Mouse (Mus musculus): ENCODE results near the gene Csnk1g2. TPM values are rescaled to one million over a fixed set of nuclear protein-coding genes. Genes with fewer than 3 reads are reported as not detected.
A peak's percentile ranks its signal among the peaks of the same experiment; 100 is the strongest.

Gene Csnk1g2
- polyA plus RNA-seq, 1 experiment = 206 TPM

DNA sequence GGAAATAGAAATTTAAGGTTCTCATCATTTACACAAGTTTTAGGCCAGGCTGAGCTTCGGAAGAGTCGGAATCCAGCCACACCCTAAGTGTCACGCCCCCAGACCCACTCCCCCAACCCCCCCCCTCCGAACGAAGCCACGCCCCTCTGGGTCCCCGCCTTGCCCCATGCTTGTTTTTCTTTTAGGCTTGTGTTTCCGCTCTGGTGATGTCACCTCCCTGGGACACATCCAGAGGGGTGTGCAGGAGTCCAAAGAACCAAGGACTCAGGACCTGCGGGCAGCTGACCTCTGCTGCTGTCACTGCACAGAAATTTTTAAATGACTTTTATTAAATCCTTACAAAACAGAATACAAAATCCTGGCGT, 42.4 kb downstream of the Csnk1g2 start:
- 16% methylated on average over 10 of the region's 10 CpGs for WGBS
- DNase-seq (ENCODE audit: low read depth in 1 of 2, low spot score in 2 of 2) = no peak
- peaks cover 51% of the 10 kb centered on the region for H3K4me1 ChIP-seq (ENCODE audit: control insufficient read depth, insufficient read depth, insufficient read length)
- peaks cover 42% of the 10 kb centered on the region for H3K36me3 ChIP-seq (ENCODE audit: control insufficient read depth, insufficient read depth, low read length)
- H3K27ac ChIP-seq (ENCODE audit: insufficient read depth, low read length) = peak overlapping the region; percentile 78
- H3K4me3 ChIP-seq (ENCODE audit: extremely low read depth, insufficient read depth, insufficient read length) = no peak overlapping the region
- TF ChIP-seq CTCF (IDR thresholded peaks at IDR 0.05; ENCODE audit: extremely low read depth, insufficient read depth, insufficient read length, insufficient replicate concordance) = no peak
- no peak for TF ChIP-seq POLR2A (IDR thresholded peaks at IDR 0.05; ENCODE audit: low read depth, low read length)
- H3K27me3 ChIP-seq (ENCODE audit: control insufficient read depth, insufficient read depth, low read length) = no peaks in the 10 kb centered on the region

DNA sequence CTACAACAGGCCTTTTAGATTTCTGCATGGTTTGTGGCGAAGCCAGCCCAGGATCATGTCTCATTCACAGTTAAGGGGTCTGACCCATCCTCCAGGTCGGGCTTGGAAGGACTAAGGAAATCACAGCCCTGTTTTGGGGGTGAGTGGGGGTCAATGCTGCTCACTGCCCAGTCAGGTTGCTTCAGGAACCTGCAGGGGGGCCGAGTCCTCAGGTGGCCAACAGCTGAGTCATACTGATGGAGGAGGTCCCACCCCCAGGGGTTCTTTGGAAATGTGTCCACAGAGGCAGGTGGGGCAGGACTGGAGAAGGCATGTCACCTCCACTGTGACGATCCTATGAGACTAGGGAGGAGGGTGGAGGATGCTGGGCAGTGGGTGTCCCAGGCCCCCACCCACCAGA, 42.8 kb downstream of the Csnk1g2 start:
- peaks cover 55% of the 10 kb centered on the region for H3K4me1 ChIP-seq (ENCODE audit: control insufficient read depth, insufficient read depth, insufficient read length)
- WGBS = 56% methylated on average over 4 of the region's 4 CpGs
- H3K36me3 ChIP-seq (ENCODE audit: control insufficient read depth, insufficient read depth, low read length) = peaks cover 45% of the 10 kb centered on the region

DNA sequence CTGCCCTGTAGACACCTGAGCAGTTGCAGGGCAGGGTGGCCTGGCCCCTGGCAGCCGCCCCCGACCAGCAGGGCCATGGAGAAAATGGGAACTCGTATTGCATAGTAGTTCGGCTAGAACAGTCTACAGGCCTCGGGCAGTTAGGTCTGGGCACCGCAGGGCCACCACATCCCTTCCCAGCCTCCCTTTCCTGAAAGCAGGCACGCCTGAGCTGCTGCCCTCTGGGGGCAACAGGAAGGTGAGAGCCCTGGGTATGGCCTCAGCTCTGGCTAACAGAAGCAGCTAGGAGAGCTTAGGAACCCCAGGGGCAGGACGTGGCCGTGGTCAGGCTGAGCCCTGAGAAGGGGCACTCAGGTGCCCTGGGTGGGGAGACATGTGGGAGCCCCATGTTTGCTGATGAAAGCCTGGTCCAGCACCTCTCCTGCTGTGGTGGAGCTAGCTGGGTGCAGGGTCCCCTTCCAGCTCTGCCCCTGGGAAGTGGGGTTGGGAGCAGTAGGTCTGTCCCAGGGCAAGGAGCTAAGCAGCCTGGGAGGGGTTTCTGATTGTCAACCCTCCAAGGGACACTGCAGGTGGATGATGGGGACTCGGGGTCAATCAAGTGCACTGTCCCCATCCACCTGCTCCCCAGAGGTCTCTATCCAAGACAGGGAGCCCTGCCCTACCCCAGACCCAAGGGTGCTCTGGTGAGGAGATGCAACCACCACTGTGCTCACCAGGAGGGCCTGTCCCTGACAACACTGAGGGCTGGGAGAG, 43.5 kb downstream of the Csnk1g2 start:
- no peak for DNase-seq (ENCODE audit: low read depth in 1 of 2, low spot score in 2 of 2)
- H3K27ac ChIP-seq (ENCODE audit: insufficient read depth, low read length) = peak overlapping the region; percentile 17
- no peak overlapping the region for H3K4me3 ChIP-seq (ENCODE audit: extremely low read depth, insufficient read depth, insufficient read length)
- H3K36me3 ChIP-seq (ENCODE audit: control insufficient read depth, insufficient read depth, low read length) = peaks cover 51% of the 10 kb centered on the region
- WGBS = 45% methylated on average over 10 of the region's 10 CpGs
- H3K27me3 ChIP-seq (ENCODE audit: control insufficient read depth, insufficient read depth, low read length) = no peaks in the 10 kb centered on the region
- H3K4me1 ChIP-seq (ENCODE audit: control insufficient read depth, insufficient read depth, insufficient read length) = peaks cover 51% of the 10 kb centered on the region
- TF ChIP-seq POLR2A (IDR thresholded peaks at IDR 0.05; ENCODE audit: low read depth, low read length) (no peak), CTCF (IDR thresholded peaks at IDR 0.05; ENCODE audit: extremely low read depth, insufficient read depth, insufficient read length, insufficient replicate concordance) (no peak)

More for the DNA sequence above, 42.8 kb downstream of the Csnk1g2 start:
- Histone ChIP-seq H3K27ac (ENCODE audit: insufficient read depth, low read length) (peak overlapping the region; percentile 45), H3K27me3 (ENCODE audit: control insufficient read depth, insufficient read depth, low read length) (no peaks in the 10 kb centered on the region), H3K4me3 (ENCODE audit: extremely low read depth, insufficient read depth, insufficient read length) (no peak overlapping the region)
- DNase-seq (ENCODE audit: low read depth in 1 of 2, low spot score in 2 of 2) = no peak
- TF ChIP-seq CTCF (IDR thresholded peaks at IDR 0.05; ENCODE audit: extremely low read depth, insufficient read depth, insufficient read length, insufficient replicate concordance) (no peak), POLR2A (IDR thresholded peaks at IDR 0.05; ENCODE audit: low read depth, low read length) (no peak)

DNA sequence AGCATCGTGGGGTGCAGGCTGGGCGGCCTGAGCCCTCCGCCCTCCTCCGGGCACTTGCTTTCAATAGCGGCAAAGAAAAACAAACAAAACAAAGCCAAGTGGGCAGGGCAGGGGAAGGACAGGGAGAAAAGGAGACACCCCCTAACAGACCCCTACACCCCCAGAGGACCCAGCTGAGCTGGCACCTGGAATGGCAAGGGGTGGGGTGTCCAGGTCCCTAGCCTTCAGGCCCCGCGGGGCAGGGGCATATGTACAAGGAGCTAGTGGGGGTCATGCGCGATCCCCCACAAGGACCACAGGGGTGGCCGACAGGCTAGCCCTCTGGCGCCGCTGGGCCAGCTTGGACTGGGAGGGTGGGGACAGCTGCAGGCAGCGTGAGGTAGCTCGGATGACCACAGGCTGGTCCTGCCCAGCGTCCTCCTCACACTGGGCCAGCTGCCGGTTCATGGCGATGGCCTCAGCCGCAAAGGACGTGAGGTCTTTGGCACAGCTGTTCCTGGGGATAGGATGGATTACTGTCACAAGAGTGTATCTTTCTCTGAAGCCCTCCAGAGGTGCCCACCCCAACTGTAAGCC, 44.3 kb downstream of the Csnk1g2 start:
- Histone ChIP-seq H3K27me3 (ENCODE audit: control insufficient read depth, insufficient read depth, low read length) (no peaks in the 10 kb centered on the region), H3K4me3 (ENCODE audit: extremely low read depth, insufficient read depth, insufficient read length) (no peak overlapping the region), H3K27ac (ENCODE audit: insufficient read depth, low read length) (no peak overlapping the region; the same call in 1 of the 2 replicates), H3K4me1 (ENCODE audit: control insufficient read depth, insufficient read depth, insufficient read length) (peaks cover 54% of the 10 kb centered on the region), H3K36me3 (ENCODE audit: control insufficient read depth, insufficient read depth, low read length) (peaks cover 59% of the 10 kb centered on the region)
- WGBS = 88% methylated on average over 19 of the region's 19 CpGs
- TF ChIP-seq POLR2A (IDR thresholded peaks at IDR 0.05; ENCODE audit: low read depth, low read length) = no peak
- TF ChIP-seq CTCF (IDR thresholded peaks at IDR 0.05; ENCODE audit: extremely low read depth, insufficient read depth, insufficient read length, insufficient replicate concordance) = no peak
- no peak for DNase-seq (ENCODE audit: low read depth in 1 of 2, low spot score in 2 of 2)

DNA sequence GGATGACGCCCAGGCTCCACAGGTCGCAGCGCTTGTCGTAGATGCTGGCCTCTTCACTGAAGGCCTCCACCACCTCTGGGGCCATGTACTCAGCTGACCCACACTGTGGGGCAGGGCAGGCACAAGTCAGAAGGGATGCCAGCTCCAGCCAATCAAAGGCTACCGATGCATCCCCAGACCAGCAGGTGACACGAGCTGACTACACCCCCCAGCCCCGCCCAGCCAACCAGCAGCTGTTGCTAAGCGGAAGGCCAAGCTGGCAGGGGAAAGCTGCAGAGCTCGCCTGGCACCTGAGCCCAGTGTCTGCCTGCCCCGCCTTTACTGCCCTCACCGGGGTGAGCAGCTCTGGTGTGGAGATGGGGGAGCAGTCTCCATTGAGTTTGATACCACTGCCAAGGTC, 46.0 kb downstream of the Csnk1g2 start:
- H3K4me3 ChIP-seq (ENCODE audit: extremely low read depth, insufficient read depth, insufficient read length) = no peak overlapping the region
- DNase-seq (ENCODE audit: low read depth in 1 of 2, low spot score in 2 of 2) = peak in 1 of 2 experiments; percentile 56
- peak overlapping the region; percentile 6; the same call in 1 of the 2 replicates for H3K27ac ChIP-seq (ENCODE audit: insufficient read depth, low read length)
- WGBS = 82% methylated on average over 11 of the region's 11 CpGs
- peaks cover 73% of the 10 kb centered on the region for H3K36me3 ChIP-seq (ENCODE audit: control insufficient read depth, insufficient read depth, low read length)
- peaks cover 60% of the 10 kb centered on the region for H3K4me1 ChIP-seq (ENCODE audit: control insufficient read depth, insufficient read depth, insufficient read length)
- no peaks in the 10 kb centered on the region for H3K27me3 ChIP-seq (ENCODE audit: control insufficient read depth, insufficient read depth, low read length)
- TF ChIP-seq POLR2A (IDR thresholded peaks at IDR 0.05; ENCODE audit: low read depth, low read length) = no peak
- TF ChIP-seq CTCF (IDR thresholded peaks at IDR 0.05; ENCODE audit: extremely low read depth, insufficient read depth, insufficient read length, insufficient replicate concordance) = no peak

DNA sequence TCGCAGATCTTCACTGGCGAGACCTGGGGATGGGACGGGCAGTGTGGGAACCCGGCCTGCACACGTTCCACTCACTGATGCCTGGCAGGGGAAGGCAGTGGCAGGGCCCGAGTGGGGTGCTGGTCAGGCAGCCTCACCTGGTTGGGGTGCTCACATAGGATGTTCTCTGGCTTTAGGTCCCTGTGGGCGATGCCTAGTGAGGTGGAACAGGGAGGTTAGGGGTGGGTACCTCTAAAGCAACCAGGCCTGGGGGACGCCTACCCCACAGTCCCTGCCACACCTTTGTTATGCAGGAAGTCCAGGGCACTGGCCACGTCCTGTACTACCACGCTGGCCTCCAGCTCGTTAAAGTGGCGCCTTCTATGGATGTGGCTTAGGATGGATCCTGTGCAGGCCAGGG, 46.4 kb downstream of the Csnk1g2 start:
- no peaks in the 10 kb centered on the region for H3K27me3 ChIP-seq (ENCODE audit: control insufficient read depth, insufficient read depth, low read length)
- H3K27ac ChIP-seq (ENCODE audit: insufficient read depth, low read length) = peak overlapping the region; percentile 6; the same call in 1 of the 2 replicates
- TF ChIP-seq CTCF (IDR thresholded peaks at IDR 0.05; ENCODE audit: extremely low read depth, insufficient read depth, insufficient read length, insufficient replicate concordance) (no peak), POLR2A (IDR thresholded peaks at IDR 0.05; ENCODE audit: low read depth, low read length) (no peak)
- DNase-seq (ENCODE audit: low read depth in 1 of 2, low spot score in 2 of 2) = peak in 1 of 2 experiments; percentile 50
- peaks cover 75% of the 10 kb centered on the region for H3K36me3 ChIP-seq (ENCODE audit: control insufficient read depth, insufficient read depth, low read length)
- peaks cover 63% of the 10 kb centered on the region for H3K4me1 ChIP-seq (ENCODE audit: control insufficient read depth, insufficient read depth, insufficient read length)
- H3K4me3 ChIP-seq (ENCODE audit: extremely low read depth, insufficient read depth, insufficient read length) = no peak overlapping the region
- 83% methylated on average over 12 of the region's 12 CpGs for WGBS
